Mouse (Mus musculus): ENCODE data around the gene Dync1li1.

DNA sequence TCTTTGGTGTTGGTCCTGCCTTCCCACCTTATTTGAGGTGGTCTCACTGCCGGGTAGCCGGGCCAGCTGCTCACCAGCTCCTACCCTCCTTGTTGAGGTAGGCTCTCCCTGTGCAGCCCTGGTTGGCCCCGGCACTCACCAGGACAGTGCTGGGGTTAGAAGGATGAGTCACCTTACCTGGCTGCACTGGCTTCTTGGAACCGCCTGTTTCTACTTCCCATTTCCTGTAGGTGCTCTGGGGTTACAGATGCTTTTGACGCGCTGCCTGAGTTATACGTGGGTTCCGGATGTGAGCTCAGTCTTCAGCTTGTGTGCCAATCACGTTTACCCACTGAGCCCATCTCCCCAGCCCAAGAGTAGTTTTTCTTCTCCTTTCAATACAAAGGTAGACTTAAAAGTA is 51.7 kb downstream of the Dync1li1 start:
- no peak for TF ChIP-seq CTCF (IDR thresholded peaks at IDR 0.05; ENCODE audit: extremely low read depth, insufficient read depth, low read length)
- no peak for TF ChIP-seq POLR2A (IDR thresholded peaks at IDR 0.05; ENCODE audit: extremely low read depth, insufficient read depth, low read length)

All from cortical plate, adult 2 months (tissue).